Mouse (Mus musculus): Measurements from ENCODE around the gene Tspan14. TPM values are rescaled to one million over a fixed set of nuclear protein-coding genes. Genes with fewer than 3 reads are reported as not detected.

Tspan14 gene
- polyA plus RNA-seq, 1 experiment: 86.4 TPM

DNA sequence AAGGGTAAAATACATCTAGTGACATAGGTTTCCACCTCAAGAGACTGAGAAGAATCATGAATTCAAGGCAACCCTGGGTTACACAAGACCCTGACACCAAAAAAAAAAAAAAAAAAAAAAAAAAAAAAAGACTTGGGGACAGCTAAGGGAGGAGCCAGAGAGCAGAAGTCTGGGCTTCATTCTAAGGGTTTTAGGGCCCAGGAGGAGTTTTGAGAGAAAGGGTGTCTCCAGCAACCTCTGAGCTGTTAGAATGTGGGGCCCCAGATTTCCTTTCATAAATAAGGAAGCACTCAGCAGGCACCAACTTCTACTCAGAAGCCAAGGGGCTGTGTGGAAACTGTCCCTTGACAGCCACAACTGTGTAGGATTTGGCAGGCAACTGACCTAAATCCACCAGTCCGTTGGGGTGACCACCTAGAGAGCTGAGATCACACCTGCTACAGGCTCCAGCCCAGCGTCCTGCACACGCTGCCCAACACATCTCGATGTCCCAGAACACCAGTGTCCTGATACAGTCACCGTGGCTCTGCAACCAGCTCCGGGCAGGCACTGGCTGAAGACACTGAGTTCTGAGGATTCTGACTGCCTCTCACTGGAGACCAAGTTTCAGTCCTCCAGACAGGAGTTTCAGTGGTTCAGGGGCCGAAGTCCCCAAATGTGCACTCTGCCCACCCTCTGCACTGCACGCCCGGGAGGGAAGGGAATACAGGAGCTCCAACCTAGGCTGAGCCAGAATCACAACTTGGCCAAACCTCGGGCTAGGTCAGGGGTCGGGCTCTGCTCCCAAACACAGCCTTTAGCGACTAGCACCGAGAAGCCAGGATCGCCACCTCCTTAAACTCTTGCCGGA lies 875 bp downstream of the Tspan14 start:
- WGBS: under 1% methylated on average over 15 of the region's 15 CpGs
- Histone ChIP-seq H3K4me1 (replicated peaks; ENCODE audit: control insufficient read depth, insufficient read depth, low read length) (peaks cover 35% of the 10 kb centered on the region), H3K4me3 (ENCODE audit: control insufficient read depth, insufficient read depth, low read length) (peak overlapping the region; percentile 98)

DNA sequence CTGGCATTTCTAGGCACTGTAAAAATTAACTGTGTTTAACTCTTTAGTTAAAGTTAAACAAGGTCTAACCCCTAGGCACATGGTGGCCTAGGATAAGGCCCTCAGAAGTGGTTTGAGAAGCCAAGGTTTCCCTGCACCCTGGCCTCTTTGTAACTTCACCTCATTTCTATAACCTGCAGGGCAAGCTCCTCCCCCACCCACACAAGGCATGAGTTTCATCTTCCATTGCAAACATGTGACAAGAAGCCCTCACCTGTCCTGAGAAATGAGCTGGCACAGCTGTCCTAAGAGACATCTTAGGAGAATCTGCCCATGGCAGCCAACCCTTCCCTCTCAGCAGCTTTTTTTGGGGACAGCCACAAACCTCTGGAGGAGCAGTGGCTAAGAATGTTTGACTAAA lies 1.7 kb downstream of the Tspan14 start:
- no peaks in the 10 kb centered on the region for H3K27me3 ChIP-seq (ENCODE audit: control insufficient read depth, insufficient read depth, low read length)
- no peak overlapping the region for H3K4me3 ChIP-seq (ENCODE audit: control insufficient read depth, insufficient read depth, low read length)
- H3K36me3 ChIP-seq (ENCODE audit: control insufficient read depth, insufficient read depth, low read length): no peaks in the 10 kb centered on the region
- peaks cover 38% of the 10 kb centered on the region for H3K4me1 ChIP-seq (replicated peaks; ENCODE audit: control insufficient read depth, insufficient read depth, low read length)
- DNase-seq: peak; percentile 30
- peak overlapping the region; percentile 40; the same call in 1 of the 2 replicates for H3K27ac ChIP-seq (ENCODE audit: control insufficient read depth, insufficient read depth, low read length)
- TF ChIP-seq CTCF (IDR thresholded peaks at IDR 0.05; ENCODE audit: borderline replicate concordance, control insufficient read depth, extremely low read depth, insufficient read depth, low read length, poor library complexity) (no peak), POLR2A (IDR thresholded peaks at IDR 0.05; ENCODE audit: control insufficient read depth, extremely low read depth, insufficient read depth, low read length, poor library complexity) (no peak)

More for the DNA sequence above, 875 bp downstream of the Tspan14 start:
- Histone ChIP-seq H3K27ac (ENCODE audit: control insufficient read depth, insufficient read depth, low read length) (peak overlapping the region; percentile 36), H3K36me3 (ENCODE audit: control insufficient read depth, insufficient read depth, low read length) (no peaks in the 10 kb centered on the region), H3K27me3 (ENCODE audit: control insufficient read depth, insufficient read depth, low read length) (no peaks in the 10 kb centered on the region)
- no peak for TF ChIP-seq POLR2A (IDR thresholded peaks at IDR 0.05; ENCODE audit: control insufficient read depth, extremely low read depth, insufficient read depth, low read length, poor library complexity)
- no peak for TF ChIP-seq CTCF (IDR thresholded peaks at IDR 0.05; ENCODE audit: borderline replicate concordance, control insufficient read depth, extremely low read depth, insufficient read depth, low read length, poor library complexity)
- DNase-seq: no peak

DNA sequence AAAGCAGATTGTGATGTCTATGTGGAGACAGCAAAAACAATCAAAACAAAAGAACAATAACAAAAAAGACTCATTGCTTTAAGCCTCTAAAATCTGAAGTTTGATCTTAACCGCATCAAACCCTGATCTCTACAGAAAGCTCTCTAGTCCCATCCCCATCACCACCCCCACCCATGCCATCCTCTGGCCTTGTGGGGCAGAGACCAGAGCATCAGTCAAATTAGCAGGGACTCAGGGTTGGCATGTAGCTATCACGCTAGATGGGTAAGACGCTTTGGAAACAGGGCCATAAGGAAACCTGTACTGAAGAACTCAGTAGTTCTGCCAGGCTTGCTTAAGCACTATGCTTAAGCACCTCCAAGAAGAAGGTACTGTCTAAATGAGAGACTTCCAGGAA lies 2.4 kb downstream of the Tspan14 start:
- 78% methylated on average over 3 of the region's 3 CpGs for WGBS
- Histone ChIP-seq H3K27ac (ENCODE audit: control insufficient read depth, insufficient read depth, low read length) (no peak overlapping the region), H3K36me3 (ENCODE audit: control insufficient read depth, insufficient read depth, low read length) (no peaks in the 10 kb centered on the region), H3K27me3 (ENCODE audit: control insufficient read depth, insufficient read depth, low read length) (no peaks in the 10 kb centered on the region), H3K4me1 (replicated peaks; ENCODE audit: control insufficient read depth, insufficient read depth, low read length) (peaks cover 45% of the 10 kb centered on the region), H3K4me3 (ENCODE audit: control insufficient read depth, insufficient read depth, low read length) (no peak overlapping the region)
- TF ChIP-seq POLR2A (IDR thresholded peaks at IDR 0.05; ENCODE audit: control insufficient read depth, extremely low read depth, insufficient read depth, low read length, poor library complexity): no peak
- no peak for TF ChIP-seq CTCF (IDR thresholded peaks at IDR 0.05; ENCODE audit: borderline replicate concordance, control insufficient read depth, extremely low read depth, insufficient read depth, low read length, poor library complexity)
- no peak for DNase-seq

GRCm38 (mm10) chr14:40963501-40964213 lies 3.0 kb downstream of the Tspan14 start:
- no peaks in the 10 kb centered on the region for H3K36me3 ChIP-seq (ENCODE audit: control insufficient read depth, insufficient read depth, low read length)
- TF ChIP-seq POLR2A (IDR thresholded peaks at IDR 0.05; ENCODE audit: control insufficient read depth, extremely low read depth, insufficient read depth, low read length, poor library complexity) (no peak), CTCF (IDR thresholded peaks at IDR 0.05; ENCODE audit: borderline replicate concordance, control insufficient read depth, extremely low read depth, insufficient read depth, low read length, poor library complexity) (no peak)
- WGBS: 32% methylated on average over 3 of the region's 3 CpGs
- DNase-seq: no peak
- peaks cover 50% of the 10 kb centered on the region for H3K4me1 ChIP-seq (replicated peaks; ENCODE audit: control insufficient read depth, insufficient read depth, low read length)
- no peaks in the 10 kb centered on the region for H3K27me3 ChIP-seq (ENCODE audit: control insufficient read depth, insufficient read depth, low read length)
- H3K4me3 ChIP-seq (ENCODE audit: control insufficient read depth, insufficient read depth, low read length): no peak overlapping the region
- no peak overlapping the region for H3K27ac ChIP-seq (ENCODE audit: control insufficient read depth, insufficient read depth, low read length)

- Histone ChIP-seq H3K4me1 (replicated peaks; ENCODE audit: control insufficient read depth, insufficient read depth, low read length) (peaks cover 59% of the 10 kb centered on the region), H3K36me3 (ENCODE audit: control insufficient read depth, insufficient read depth, low read length) (no peaks in the 10 kb centered on the region), H3K27ac (ENCODE audit: control insufficient read depth, insufficient read depth, low read length) (no peak overlapping the region), H3K4me3 (ENCODE audit: control insufficient read depth, insufficient read depth, low read length) (no peak overlapping the region), H3K27me3 (ENCODE audit: control insufficient read depth, insufficient read depth, low read length) (no peaks in the 10 kb centered on the region)
- DNase-seq: no peak
- WGBS: 70% methylated on average over 11 of the region's 11 CpGs
- TF ChIP-seq CTCF (IDR thresholded peaks at IDR 0.05; ENCODE audit: borderline replicate concordance, control insufficient read depth, extremely low read depth, insufficient read depth, low read length, poor library complexity): no peak
- no peak for TF ChIP-seq POLR2A (IDR thresholded peaks at IDR 0.05; ENCODE audit: control insufficient read depth, extremely low read depth, insufficient read depth, low read length, poor library complexity)
Observed at GRCm38 (mm10) chr14:40962365-40963290, 4.0 kb downstream of the Tspan14 start.

DNA sequence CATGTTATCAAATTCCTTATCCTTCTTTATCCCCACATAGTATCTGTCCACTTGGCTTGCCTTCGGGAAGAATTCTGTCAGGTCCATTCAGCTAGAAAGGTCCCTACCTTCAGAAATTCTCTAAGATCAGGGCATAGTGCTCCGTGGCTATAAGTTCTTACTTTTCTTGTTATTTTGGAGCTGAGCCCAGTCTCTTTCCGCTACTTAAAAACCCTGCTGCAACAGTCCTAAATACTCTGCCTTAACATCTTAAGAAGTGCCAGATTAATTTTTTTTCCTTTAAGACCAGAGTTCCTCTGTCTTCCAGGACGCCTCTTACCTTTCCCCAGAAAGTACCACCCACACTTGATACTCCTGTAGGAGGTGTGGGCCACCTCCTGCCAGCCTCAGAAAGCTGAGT lies 6.4 kb downstream of the Tspan14 start:
- H3K4me1 ChIP-seq (replicated peaks; ENCODE audit: control insufficient read depth, insufficient read depth, low read length): peaks cover 68% of the 10 kb centered on the region
- 52% methylated on average over 4 of the region's 4 CpGs for WGBS
- no peaks in the 10 kb centered on the region for H3K36me3 ChIP-seq (ENCODE audit: control insufficient read depth, insufficient read depth, low read length)
- H3K4me3 ChIP-seq (ENCODE audit: control insufficient read depth, insufficient read depth, low read length): no peak overlapping the region
- TF ChIP-seq POLR2A (IDR thresholded peaks at IDR 0.05; ENCODE audit: control insufficient read depth, extremely low read depth, insufficient read depth, low read length, poor library complexity): no peak
- TF ChIP-seq CTCF (IDR thresholded peaks at IDR 0.05; ENCODE audit: borderline replicate concordance, control insufficient read depth, extremely low read depth, insufficient read depth, low read length, poor library complexity): no peak
- DNase-seq: no peak
- no peak overlapping the region for H3K27ac ChIP-seq (ENCODE audit: control insufficient read depth, insufficient read depth, low read length)
- no peaks in the 10 kb centered on the region for H3K27me3 ChIP-seq (ENCODE audit: control insufficient read depth, insufficient read depth, low read length)
